Mouse (Mus musculus) lung, postnatal 0 days (tissue): ENCODE data around the gene Serpine1.

ENCODE experiments used
- CTCF ChIP-seq: IDR thresholded peaks from 2 replicates; pipeline ENCODE4 v1.5.1; 2016; ENCODE audit warnings: antibody characterized with exemption, mild to moderate bottlenecking
- EP300 ChIP-seq: IDR thresholded peaks from 2 replicates; pipeline ENCODE4 v1.6.1; 2016; ENCODE audit warnings: antibody characterized with exemption, mild to moderate bottlenecking, control low read depth

DNA sequence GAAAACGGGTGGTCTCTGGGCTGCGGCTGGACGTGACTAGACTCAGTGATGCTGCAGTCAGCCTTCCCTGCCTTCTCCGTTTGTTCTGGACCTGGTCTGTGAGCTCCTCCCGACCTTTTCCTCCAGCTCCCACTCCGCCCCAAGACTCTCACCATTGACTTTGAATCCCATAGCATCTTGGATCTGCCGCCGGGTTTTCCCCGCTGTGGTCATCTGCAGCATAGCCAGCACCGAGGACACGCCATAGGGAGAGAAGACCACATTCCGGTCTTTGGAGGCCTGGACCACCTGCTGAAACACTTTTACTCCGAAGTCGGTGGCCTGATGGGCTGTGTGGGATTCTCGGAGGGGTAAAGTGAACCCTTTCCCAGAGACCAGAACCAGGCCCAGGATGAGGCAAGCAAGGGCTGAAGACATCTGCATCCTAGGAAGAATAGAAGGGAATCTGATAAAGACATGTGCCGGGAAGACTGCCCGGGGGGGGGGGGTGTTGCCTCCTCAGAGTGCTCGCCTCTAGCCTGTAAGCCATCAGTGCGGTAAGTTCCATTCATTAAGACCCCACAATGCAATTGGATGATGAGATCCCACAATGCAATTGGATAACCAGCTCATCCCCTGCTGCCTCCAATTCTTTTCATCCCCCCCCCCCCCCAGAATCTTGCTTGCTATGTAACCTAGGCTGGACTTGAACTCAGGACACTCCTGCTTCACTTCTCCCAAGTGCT, 1.0 kb downstream of the Serpine1 start:
- TF ChIP-seq CTCF (no peak), EP300 (no peak)
